Comparison of ENCODE assay signal across 33 mouse cellular contexts in genomic region chr3:53488353-53488752, GRCm38 (mm10). TPM values are rescaled to one million over a fixed set of nuclear protein-coding genes. Genes with fewer than 3 reads are reported as not detected.
DNase-seq lines count a peak whose midpoint lies in the region; ATAC-seq and TF ChIP-seq lines count a peak whose summit lies in the region.
"Had no signal": no experiment of that assay in that cellular context is flagged by ENCODE, and none has a peak within 500 bp of the region (broad histone marks: within the 10 kb centered on the region; RNA-seq: fewer than 3 reads in every experiment).

TSS of gene Stoml3 (plus strand) at chr3:53488653.

- 69% methylated on average over 6 of the region's 6 CpGs for WGBS in heart, embryonic 13.5 days
- 73% methylated on average over 6 of the region's 6 CpGs for WGBS in hindbrain, embryonic 10.5 days
- WGBS in hindbrain, postnatal 0 days, result 74% methylated on average over 6 of the region's 6 CpGs
- WGBS in liver, embryonic 12.5 days (ENCODE audit: insufficient replicate concordance), result 65% methylated on average over 6 of the region's 6 CpGs
- WGBS in olfactory bulb, adult 2 months, result 81% methylated on average over 6 of the region's 6 CpGs

- peak within 1 kb of the TSS; percentile 75 for H3K27ac ChIP-seq in heart, embryonic 13.5 days (replicated peaks)
- H3K27ac ChIP-seq in hindbrain, embryonic 10.5 days, result peak within 1 kb of the TSS; percentile 12; the same call in 1 of the 2 replicates
- H3K27ac ChIP-seq in hindbrain, postnatal 0 days, result no peak within 1 kb of the TSS
- no peak within 1 kb of the TSS for H3K27ac ChIP-seq in liver, embryonic 12.5 days
- H3K27ac ChIP-seq in olfactory bulb, adult 2 months (ENCODE audit: insufficient read depth, low read depth, low read length), result no peak within 1 kb of the TSS
- H3K27ac ChIP-seq: embryonic facial prominence, embryonic 13.5 days; forebrain, embryonic 10.5 days; forebrain, embryonic 15.5 days; limb, embryonic 10.5 days; limb, embryonic 15.5 days; stomach, embryonic 15.5 days had no signal

- peak within 1 kb of the TSS; percentile 56 for H3K9ac ChIP-seq in heart, embryonic 13.5 days
- H3K9ac ChIP-seq in hindbrain, postnatal 0 days (replicated peaks; ENCODE audit: low read length), result no peak within 1 kb of the TSS
- H3K9ac ChIP-seq in liver, embryonic 12.5 days, result no peak within 1 kb of the TSS
- H3K9ac ChIP-seq: embryonic facial prominence, embryonic 13.5 days; forebrain, embryonic 15.5 days; limb, embryonic 15.5 days; stomach, embryonic 15.5 days had no signal

- H3K36me3 ChIP-seq in heart, embryonic 13.5 days, result no peaks in the 10 kb centered on the region
- H3K36me3 ChIP-seq in hindbrain, embryonic 10.5 days, result no peaks in the 10 kb centered on the region
- no peaks in the 10 kb centered on the region for H3K36me3 ChIP-seq in hindbrain, postnatal 0 days (ENCODE audit: insufficient read depth, low read length)
- no peaks in the 10 kb centered on the region for H3K36me3 ChIP-seq in liver, embryonic 12.5 days
- H3K36me3 ChIP-seq: embryonic facial prominence, embryonic 13.5 days; forebrain, embryonic 15.5 days; limb, embryonic 15.5 days; stomach, embryonic 15.5 days had no signal

- no peak for DNase-seq in heart, postnatal 4 days
- no peak for DNase-seq in hindbrain, embryonic 10.5 days (ENCODE audit: low spot score)
- DNase-seq in hindbrain, postnatal 0 days (ENCODE audit: low spot score), result no peak
- DNase-seq: adrenal gland, adult 2 months; adrenal gland, postnatal 36 days; B cell, adult 2 months; cerebellum, adult 18-20 months; cerebellum, postnatal 10 days; gastrocnemius, postnatal 10 days; kidney, adult 9 months; kidney, postnatal 10 days; layer of hippocampus, postnatal 36 days; lung, adult 18-20 months; lung, postnatal 10 days; midbrain, embryonic 14.5 days; retina, postnatal 1 day; right cerebral cortex, postnatal 14 days had no signal

- no peaks in the 10 kb centered on the region for H3K9me3 ChIP-seq in heart, embryonic 13.5 days
- H3K9me3 ChIP-seq in hindbrain, embryonic 10.5 days, result no peaks in the 10 kb centered on the region
- H3K9me3 ChIP-seq in hindbrain, postnatal 0 days (ENCODE audit: low read length), result no peaks in the 10 kb centered on the region
- no peaks in the 10 kb centered on the region for H3K9me3 ChIP-seq in liver, embryonic 12.5 days (replicated peaks)
- H3K9me3 ChIP-seq: embryonic facial prominence, embryonic 13.5 days; forebrain, embryonic 10.5 days; forebrain, embryonic 15.5 days; limb, embryonic 10.5 days; limb, embryonic 15.5 days; stomach, embryonic 15.5 days had no signal

- peak within 1 kb of the TSS; percentile 24; the same call in 1 of the 2 replicates for H3K4me2 ChIP-seq in heart, embryonic 13.5 days
- no peak within 1 kb of the TSS for H3K4me2 ChIP-seq in hindbrain, postnatal 0 days (ENCODE audit: low read depth, low read length)
- 0 out of 2 replicates have a peak within 1 kb of the TSS, but pooled peaks have one; percentile 2 for H3K4me2 ChIP-seq in liver, embryonic 12.5 days
- H3K4me2 ChIP-seq: embryonic facial prominence, embryonic 13.5 days; forebrain, embryonic 15.5 days; limb, embryonic 15.5 days; stomach, embryonic 15.5 days had no signal

- no peak for TF ChIP-seq POLR2A in olfactory bulb, adult 2 months (IDR thresholded peaks at IDR 0.05; ENCODE audit: insufficient read depth, low read depth, low read length)

- H3K4me3 ChIP-seq in heart, embryonic 13.5 days, result no peak within 1 kb of the TSS
- no peak within 1 kb of the TSS for H3K4me3 ChIP-seq in hindbrain, embryonic 10.5 days
- no peak within 1 kb of the TSS for H3K4me3 ChIP-seq in hindbrain, postnatal 0 days (ENCODE audit: low read length)
- no peak within 1 kb of the TSS for H3K4me3 ChIP-seq in liver, embryonic 12.5 days
- H3K4me3 ChIP-seq in olfactory bulb, adult 2 months (ENCODE audit: insufficient read depth, low read depth, low read length), result no peak within 1 kb of the TSS
- H3K4me3 ChIP-seq: embryonic facial prominence, embryonic 13.5 days; forebrain, embryonic 10.5 days; forebrain, embryonic 15.5 days; limb, embryonic 10.5 days; limb, embryonic 15.5 days; stomach, embryonic 15.5 days had no signal

- TF ChIP-seq CTCF in hindbrain, postnatal 0 days (IDR thresholded peaks at IDR 0.05; ENCODE audit: low read depth), result no peak
- no peak for TF ChIP-seq CTCF in olfactory bulb, adult 2 months (IDR thresholded peaks at IDR 0.05; ENCODE audit: insufficient read depth, low read depth, low read length)

- ATAC-seq in heart, embryonic 13.5 days (ENCODE audit: extremely low read depth, insufficient number of reproducible peaks, low FRiP score, low TSS enrichment), result no peak
- ATAC-seq in hindbrain, postnatal 0 days, result no peak
- no peak for ATAC-seq in liver, embryonic 12.5 days
- ATAC-seq: forebrain, embryonic 15.5 days; hindbrain, embryonic 16.5 days; intestine, postnatal 0 days had no signal

- H3K4me1 ChIP-seq in heart, embryonic 13.5 days, result peaks cover 28% of the 10 kb centered on the region
- H3K4me1 ChIP-seq in hindbrain, embryonic 10.5 days (replicated peaks), result peaks cover 6% of the 10 kb centered on the region
- H3K4me1 ChIP-seq in hindbrain, postnatal 0 days (ENCODE audit: insufficient read depth, low read length), result no peaks in the 10 kb centered on the region
- H3K4me1 ChIP-seq in liver, embryonic 12.5 days, result peaks cover 15% of the 10 kb centered on the region
- H3K4me1 ChIP-seq in olfactory bulb, adult 2 months (ENCODE audit: control insufficient read depth, insufficient read depth, low read length), result peaks cover 6% of the 10 kb centered on the region; the same call in 1 of the 2 replicates
- H3K4me1 ChIP-seq: forebrain, embryonic 15.5 days; limb, embryonic 15.5 days; stomach, embryonic 15.5 days had no signal

- no peaks in the 10 kb centered on the region for H3K27me3 ChIP-seq in heart, embryonic 13.5 days (replicated peaks)
- H3K27me3 ChIP-seq in hindbrain, embryonic 10.5 days (ENCODE audit: insufficient read depth, poor library complexity, severe bottlenecking), result no peaks in the 10 kb centered on the region
- H3K27me3 ChIP-seq in hindbrain, postnatal 0 days (ENCODE audit: insufficient read depth, low read length), result no peaks in the 10 kb centered on the region
- H3K27me3 ChIP-seq in liver, embryonic 12.5 days (replicated peaks), result no peaks in the 10 kb centered on the region
- H3K27me3 ChIP-seq: embryonic facial prominence, embryonic 13.5 days; forebrain, embryonic 15.5 days; limb, embryonic 15.5 days; stomach, embryonic 15.5 days had no signal

RNA-seq across cellular contexts. Expression of gene Stoml3, which starts in this region (rescaled TPM):
- polyA plus RNA-seq in heart, embryonic 13.5 days (2015; fragmentation: Nextera tagmentation; extraction: Ambion mirVana), result not detected in 2 replicates
- not detected for total RNA-seq in heart, postnatal 4 days (2021)
- 0.09 TPM in 1 of 2 replicates, not detected in the other for polyA plus RNA-seq in hindbrain, embryonic 10.5 days (2016; fragmentation: Nextera tagmentation; extraction: Ambion mirVana)
- total RNA-seq in hindbrain, postnatal 0 days (2014; rRNA removed), result 0.07 TPM in 1 of 2 replicates, not detected in the other
- not detected in 2 replicates for polyA plus RNA-seq in hindbrain, postnatal 0 days (2015; fragmentation: Nextera tagmentation; extraction: Ambion mirVana)
- polyA plus RNA-seq in liver, embryonic 12.5 days (2016; fragmentation: Nextera tagmentation; extraction: Ambion mirVana), result not detected in 2 replicates
- polyA plus RNA-seq in olfactory bulb, adult 2 months (2012; ENCODE audit: insufficient read depth, insufficient read length, low replicate concordance, missing spikeins), result not detected in 2 replicates
- total RNA-seq: adrenal gland, adult 2 months; adrenal gland, postnatal 36 days; common myeloid progenitor, adult 5-6 weeks; gastrocnemius, postnatal 10 days; monocyte, adult 5-6 weeks had no signal
- polyA plus RNA-seq: adrenal gland, adult 2 months; brain, embryonic 14.5 days; embryonic facial prominence, embryonic 13.5 days; forebrain, embryonic 10.5 days; forebrain, embryonic 15.5 days; hindbrain, embryonic 11.5 days; hindbrain, embryonic 16.5 days; intestine, postnatal 0 days; large intestine, adult 2 months; limb, embryonic 10.5 days; midbrain, embryonic 14.5 days had no signal

Comparison
In these comparisons a context has a peak if more than half of its experiments do, and no peak if none do; other contexts are left out.
1. H3K27ac ChIP-seq: peak in heart, embryonic 13.5 days (single experiment) and hindbrain, embryonic 10.5 days (single experiment); none in hindbrain, postnatal 0 days (single experiment), liver, embryonic 12.5 days (single experiment) and olfactory bulb, adult 2 months (single experiment).